Mouse (Mus musculus): ENCODE results near the gene Slc25a22. TPM values are rescaled to one million over a fixed set of nuclear protein-coding genes. Genes with fewer than 3 reads are reported as not detected.

The Slc25a22 gene
- polyA plus RNA-seq, 1 experiment, result 66.0 TPM

DNA sequence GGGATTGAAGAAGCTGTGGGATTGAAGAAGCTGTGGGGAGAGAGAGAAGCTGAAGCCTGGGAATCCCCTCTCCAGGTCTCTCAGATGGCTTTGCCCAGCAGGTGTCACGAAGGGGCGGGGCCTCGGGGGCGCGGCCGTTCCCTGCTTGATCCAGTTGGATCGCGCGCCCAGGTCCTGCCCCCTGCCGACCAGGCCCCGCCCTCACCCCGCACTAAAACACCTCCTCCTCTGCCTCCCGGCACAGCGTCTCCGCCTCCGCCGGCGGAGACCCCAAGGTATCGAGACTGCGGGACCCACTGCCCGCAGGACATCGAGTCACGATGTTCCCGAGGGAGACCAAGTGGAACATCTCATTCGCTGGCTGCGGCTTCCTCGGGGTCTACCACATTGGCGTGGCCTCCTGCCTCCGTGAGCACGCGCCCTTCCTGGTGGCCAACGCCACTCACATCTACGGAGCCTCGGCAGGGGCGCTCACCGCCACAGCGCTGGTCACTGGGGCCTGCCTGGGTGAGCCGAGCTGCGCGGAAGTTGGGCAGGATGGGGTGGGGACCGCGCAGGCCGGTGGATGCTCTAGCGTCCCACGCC is 17.4 kb upstream of the Slc25a22 start, which contains the start of gene Pnpla2:
Gene Pnpla2, plus strand, starts transcription at position 232 of the 585 bp plus-strand sequence.
- no peak for TF ChIP-seq GATA1 (IDR thresholded peaks at IDR 0.05; ENCODE audit: low read length)

GRCm38 (mm10) chr7:141453636-141454035 is 15.9 kb upstream of the Slc25a22 start:
- TF ChIP-seq GATA1 (IDR thresholded peaks at IDR 0.05; ENCODE audit: low read length), result no peak

GRCm38 (mm10) chr7:141451928-141452327 is 14.2 kb upstream of the Slc25a22 start:
- TF ChIP-seq GATA1 (IDR thresholded peaks at IDR 0.05; ENCODE audit: low read length), result no peak

DNA sequence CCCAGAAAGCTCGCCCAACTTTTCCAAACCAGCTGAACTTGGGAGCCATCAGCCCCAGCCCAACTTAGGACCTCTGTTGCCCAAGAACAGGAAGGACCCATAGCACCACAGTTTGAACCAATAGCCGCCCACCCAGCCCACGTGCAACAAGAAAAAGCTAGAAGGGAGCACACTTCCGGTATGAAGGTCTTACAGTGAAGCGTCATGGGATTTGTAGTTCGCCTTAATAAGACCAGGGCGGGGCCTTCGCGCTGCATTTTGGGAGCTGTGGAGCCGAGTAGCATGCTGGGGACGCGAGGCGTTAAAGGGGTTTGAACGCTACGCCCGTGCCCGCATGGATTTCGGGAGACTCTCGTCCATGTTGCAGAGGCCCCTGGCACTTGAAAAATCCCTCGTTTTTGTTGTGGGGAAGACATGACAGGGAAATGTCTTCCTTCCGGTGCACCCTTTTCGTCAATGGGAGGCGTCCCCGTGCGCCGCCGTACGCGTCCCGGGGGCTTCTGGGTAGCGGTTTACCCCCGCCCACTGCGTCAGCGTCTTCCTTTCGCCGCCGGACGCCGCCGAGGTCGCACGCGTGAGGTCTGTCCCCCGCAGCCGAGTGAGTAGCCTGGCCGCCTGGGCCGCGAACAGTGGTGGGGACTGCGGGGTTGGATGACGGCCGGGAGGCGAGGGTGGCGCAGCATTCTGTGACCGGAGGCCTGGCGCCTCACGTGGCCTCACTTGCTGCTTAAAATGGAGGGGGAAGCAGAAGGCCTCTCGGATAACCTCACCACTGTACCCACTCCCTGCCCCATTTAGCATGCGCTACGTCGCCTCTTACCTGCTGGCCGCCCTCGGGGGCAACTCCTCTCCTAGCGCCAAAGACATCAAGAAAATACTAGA is 9.7 kb upstream of the Slc25a22 start, which contains the start of gene Rplp2:
Gene Rplp2, plus strand, starts transcription at position 261 of the 882 bp plus-strand sequence.
- TF ChIP-seq GATA1 (IDR thresholded peaks at IDR 0.05; ENCODE audit: low read length), result no peak

DNA sequence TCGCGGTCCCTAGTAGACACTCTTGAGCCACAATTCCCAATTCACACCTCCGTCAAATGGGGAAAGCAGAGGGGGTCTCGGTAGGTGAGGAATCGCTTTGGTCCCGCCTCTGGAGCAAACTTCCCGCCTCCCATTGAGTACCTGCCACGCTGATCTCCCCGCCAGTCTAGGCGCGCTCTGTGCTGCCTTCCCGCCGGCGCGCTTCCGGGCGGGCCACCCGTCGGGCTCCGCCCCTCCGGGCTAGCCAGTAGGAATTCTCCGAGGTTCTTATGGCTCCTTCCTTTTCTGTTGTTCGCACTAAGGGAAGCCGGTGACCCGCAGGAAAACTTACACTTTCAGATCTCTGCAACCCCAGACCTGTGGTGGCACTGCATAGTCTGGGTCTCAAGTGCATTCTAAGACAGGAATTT is 6.1 kb upstream of the Slc25a22 start, which contains the start of gene Pidd1:
Gene Pidd1, minus strand, starts transcription at position 198 of the 410 bp plus-strand sequence.
- TF ChIP-seq GATA1 (IDR thresholded peaks at IDR 0.05; ENCODE audit: low read length), result no peak

GRCm38 (mm10) chr7:141443081-141443821 is 5.6 kb upstream of the Slc25a22 start:
- TF ChIP-seq GATA1 (IDR thresholded peaks at IDR 0.05; ENCODE audit: low read length), result no peak

DNA sequence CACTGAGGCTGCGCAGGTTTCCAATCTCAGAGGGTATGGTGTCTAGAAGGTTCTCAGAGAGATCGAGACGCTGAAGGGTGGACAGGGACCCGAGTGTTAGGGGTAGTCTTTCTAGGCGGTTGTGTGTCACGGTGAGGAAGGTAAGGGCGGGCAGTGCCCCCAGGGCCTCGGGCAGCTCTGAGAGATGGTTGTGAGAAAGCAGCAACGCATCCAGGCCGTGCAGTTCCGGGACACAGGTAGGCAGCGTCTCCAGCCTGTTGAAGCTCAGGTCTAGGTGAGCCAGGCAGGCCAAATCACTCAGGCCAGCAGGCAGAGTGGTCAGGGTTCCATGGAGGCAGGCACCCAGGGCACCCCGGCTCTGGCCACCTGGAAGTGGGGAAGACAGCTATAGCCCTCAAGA is 4.5 kb upstream of the Slc25a22 start:
- TF ChIP-seq GATA1 (IDR thresholded peaks at IDR 0.05; ENCODE audit: low read length), result no peak

DNA sequence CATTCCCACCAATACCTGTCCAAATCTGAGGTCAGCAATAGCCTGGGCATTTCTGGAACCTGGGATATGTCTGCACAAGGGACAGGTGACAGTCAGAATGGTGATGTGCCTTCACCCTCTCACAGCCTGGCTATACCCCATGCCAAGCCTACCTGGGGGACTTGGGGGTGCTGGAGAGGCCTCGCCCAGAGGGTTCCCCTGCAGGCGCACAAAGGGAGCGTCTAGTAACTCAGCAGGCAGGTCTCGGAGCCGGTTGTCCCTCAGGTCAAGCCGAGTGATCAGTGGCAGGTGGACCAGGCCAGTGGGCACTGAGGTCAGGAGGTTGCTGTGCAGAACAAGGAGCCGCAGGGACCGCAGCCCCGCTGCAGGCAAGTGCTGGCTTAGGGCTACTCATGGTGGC is 3.8 kb upstream of the Slc25a22 start:
- TF ChIP-seq GATA1 (IDR thresholded peaks at IDR 0.05; ENCODE audit: low read length), result no peak

GRCm38 (mm10) chr7:141440613-141441012 is 2.9 kb upstream of the Slc25a22 start:
- no peak for TF ChIP-seq GATA1 (IDR thresholded peaks at IDR 0.05; ENCODE audit: low read length)

DNA sequence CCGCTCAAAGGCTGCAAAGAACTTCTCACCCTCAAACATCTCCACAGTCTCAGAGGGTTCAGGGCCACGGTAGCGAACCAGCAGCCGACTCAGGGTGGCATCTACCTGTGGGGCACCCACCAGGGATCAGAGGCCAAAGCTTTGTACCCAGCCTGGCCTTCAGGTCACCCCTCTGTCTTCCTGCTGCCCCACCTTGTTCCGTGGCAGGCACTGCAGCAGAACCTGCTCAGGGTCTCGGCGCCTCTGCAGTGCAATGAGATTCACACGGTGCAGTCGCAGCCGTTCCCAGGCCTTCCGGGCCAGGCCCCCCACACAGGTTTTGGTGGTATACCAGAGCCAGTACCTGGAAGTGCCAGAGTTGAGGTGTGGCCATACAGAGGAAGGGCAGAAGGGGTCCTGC is 2.1 kb upstream of the Slc25a22 start:
- TF ChIP-seq GATA1 (IDR thresholded peaks at IDR 0.05; ENCODE audit: low read length), result no peak

DNA sequence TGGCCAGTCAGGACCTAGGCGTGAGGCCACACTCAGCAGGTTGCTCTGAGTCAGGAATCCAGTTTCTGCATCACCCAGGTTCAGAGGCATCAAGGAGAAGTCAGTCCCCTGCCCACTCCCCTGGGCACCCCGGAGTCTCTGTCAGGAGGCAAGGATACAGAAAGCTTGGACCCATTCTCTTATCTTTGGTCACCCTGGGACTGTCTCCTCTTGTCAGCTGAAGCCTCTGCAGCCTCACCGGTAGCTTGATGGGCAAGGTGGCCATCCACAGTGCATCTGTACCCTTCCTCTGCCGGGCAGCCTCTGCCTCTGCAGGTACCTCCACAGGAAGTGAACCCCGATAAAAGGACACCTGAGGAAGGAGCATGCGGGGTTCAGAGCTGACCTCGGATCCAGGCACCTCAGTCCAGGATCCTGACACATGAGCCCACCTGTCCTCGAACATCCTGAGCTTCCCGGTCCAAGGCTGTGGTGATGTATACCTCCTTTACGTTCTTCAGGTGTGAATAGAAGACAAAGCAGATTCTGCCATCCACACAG is 1.5 kb upstream of the Slc25a22 start:
- no peak for TF ChIP-seq GATA1 (IDR thresholded peaks at IDR 0.05; ENCODE audit: low read length)

DNA sequence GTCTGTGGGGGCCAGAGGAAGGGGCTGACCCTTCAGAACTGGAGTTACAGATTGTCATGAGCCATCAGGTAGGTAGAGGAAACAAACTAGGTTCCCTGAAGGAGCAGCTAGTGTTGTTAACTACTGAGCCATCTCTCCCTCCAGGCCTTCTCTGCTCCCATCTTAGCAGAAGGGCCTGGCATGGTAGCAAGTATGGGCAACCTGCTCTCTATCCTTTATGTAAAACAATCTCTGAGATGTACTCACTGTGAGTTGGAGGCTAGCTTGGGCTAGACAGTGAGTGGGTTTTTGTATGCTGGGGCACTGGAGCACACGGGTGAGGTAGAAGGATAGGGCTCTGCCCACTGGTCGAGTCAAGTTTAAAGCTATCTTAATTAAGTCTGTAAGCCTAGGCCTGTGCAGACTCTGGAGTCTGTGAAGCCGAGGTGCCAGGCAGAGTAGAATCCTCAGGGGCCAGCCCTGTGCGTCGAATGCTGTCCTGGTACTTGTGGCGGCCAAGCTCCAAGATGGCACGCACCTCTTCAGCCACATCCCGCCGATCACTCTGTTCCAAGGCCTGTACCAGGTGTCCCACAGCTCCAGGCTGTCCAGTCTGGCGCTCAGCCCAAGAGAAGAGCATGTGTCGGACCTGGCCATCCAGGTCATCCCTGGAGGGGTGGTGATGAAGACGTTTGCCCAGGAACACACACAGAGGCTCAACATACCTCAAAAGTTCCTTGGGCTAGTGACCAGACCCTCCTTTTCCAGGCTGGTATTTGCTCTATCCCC is 693 bp upstream of the Slc25a22 start:
- no peak for TF ChIP-seq GATA1 (IDR thresholded peaks at IDR 0.05; ENCODE audit: low read length)

- TF ChIP-seq GATA1 (IDR thresholded peaks at IDR 0.05; ENCODE audit: low read length), result no peak
These were observed 1.2 kb downstream of the Slc25a22 start for GRCm38 (mm10) chr7:141436523-141436892.

GRCm38 (mm10) chr7:141435856-141436522 is 1.7 kb downstream of the Slc25a22 start:
- no peak for TF ChIP-seq GATA1 (IDR thresholded peaks at IDR 0.05; ENCODE audit: low read length)

Measured in G1E-ER4 (cell line).